9 mouse cellular contexts compared by ENCODE assay signal in genomic region chr15:84315276-84316046, GRCm38 (mm10). TPM values are rescaled to one million over a fixed set of nuclear protein-coding genes. Genes with fewer than 3 reads are reported as not detected.
DNase-seq lines count a peak whose midpoint lies in the region; ATAC-seq lines count a peak whose summit lies in the region.
"Had no signal": no experiment of that assay in that cellular context is flagged by ENCODE, and none has a peak within 500 bp of the region (broad histone marks: within the 10 kb centered on the region; RNA-seq: fewer than 3 reads in every experiment).

No protein-coding gene starts in this region.

- no peaks in the 10 kb centered on the region for H3K36me3 ChIP-seq in liver, embryonic 16.5 days (ENCODE audit: control insufficient read depth, insufficient read depth)
- no peaks in the 10 kb centered on the region for H3K36me3 ChIP-seq in stomach, embryonic 15.5 days

- no peak overlapping the region for H3K4me2 ChIP-seq in liver, embryonic 16.5 days (ENCODE audit: low read depth, low read length)
- no peak overlapping the region for H3K4me2 ChIP-seq in stomach, embryonic 15.5 days

- WGBS in liver, embryonic 16.5 days (ENCODE audit: insufficient replicate concordance), result 56% methylated on average over 15 of the region's 15 CpGs
- WGBS in stomach, embryonic 15.5 days, result 34% methylated on average over 15 of the region's 15 CpGs

- peak; percentile 65 for DNase-seq in layer of hippocampus, adult 11-12 months (ENCODE audit: low spot score)
- DNase-seq in layer of hippocampus, adult 9-10 months (ENCODE audit: low spot score), result no peak
- DNase-seq in cerebellum, adult 8-10 months, result no peak
- no peak for DNase-seq in right cerebral cortex, postnatal 36 days (ENCODE audit: low spot score in 2 of 2)
- DNase-seq in spleen, postnatal 14 days (ENCODE audit: low spot score in 2 of 2), result no peak

- no peaks in the 10 kb centered on the region for H3K27me3 ChIP-seq in liver, embryonic 16.5 days (ENCODE audit: control insufficient read depth, insufficient read depth, low read depth, low read length)
- no peaks in the 10 kb centered on the region for H3K27me3 ChIP-seq in stomach, embryonic 15.5 days (replicated peaks)

- peak; percentile 71 for ATAC-seq in granulocyte monocyte progenitor cell, adult 5-6 weeks (replicated peaks; ENCODE audit: poor library complexity, severe bottlenecking)
- no peak for ATAC-seq in liver, embryonic 16.5 days (ENCODE audit: low read depth)
- ATAC-seq in stomach, embryonic 15.5 days (ENCODE audit: insufficient read depth, low FRiP score, low read depth), result no peak

- no peak overlapping the region for H3K4me3 ChIP-seq in liver, embryonic 16.5 days (ENCODE audit: low read depth, low read length)
- H3K4me3 ChIP-seq in stomach, embryonic 15.5 days (replicated peaks), result no peak overlapping the region
- H3K4me3 ChIP-seq: heart, adult 2 months had no signal

- H3K4me1 ChIP-seq in liver, embryonic 16.5 days (ENCODE audit: control insufficient read depth, low read depth, low read length), result peaks cover 30% of the 10 kb centered on the region
- H3K4me1 ChIP-seq in stomach, embryonic 15.5 days, result peaks cover 28% of the 10 kb centered on the region

- peak overlapping the region; percentile 47 for H3K27ac ChIP-seq in liver, embryonic 16.5 days (ENCODE audit: low read length)
- H3K27ac ChIP-seq in stomach, embryonic 15.5 days, result peak overlapping the region; percentile 22; the same call in 1 of the 2 replicates
- H3K27ac ChIP-seq: heart, adult 2 months had no signal

- no peak overlapping the region for H3K9ac ChIP-seq in liver, embryonic 16.5 days (ENCODE audit: low read depth, low read length)
- H3K9ac ChIP-seq in stomach, embryonic 15.5 days, result no peak overlapping the region

- no peaks in the 10 kb centered on the region for H3K9me3 ChIP-seq in liver, embryonic 16.5 days (replicated peaks; ENCODE audit: control insufficient read depth, low read length)
- no peaks in the 10 kb centered on the region for H3K9me3 ChIP-seq in stomach, embryonic 15.5 days

RNA-seq across cellular contexts. Expression of gene Parvg, which starts 8.4 kb away (rescaled TPM):
- total RNA-seq in granulocyte monocyte progenitor cell, adult 5-6 weeks (2014; fragmentation: Nextera tagmentation), result 154 and 178 TPM in 2 replicates
- 215 and 279 TPM in 2 replicates for total RNA-seq in granulocyte monocyte progenitor cell, adult 5-6 weeks (2017)
- polyA plus RNA-seq in liver, embryonic 16.5 days (2015; fragmentation: Nextera tagmentation; extraction: Ambion mirVana), result 12.9 and 14.8 TPM in 2 replicates
- 3.8 and 3.9 TPM in 2 replicates for polyA plus RNA-seq in stomach, embryonic 15.5 days (2015; fragmentation: Nextera tagmentation; extraction: Ambion mirVana)
